Mouse (Mus musculus) midbrain, embryonic 15.5 days (tissue): ENCODE data around the gene Pnpo. TPM values are rescaled to one million over a fixed set of nuclear protein-coding genes. Genes with fewer than 3 reads are reported as not detected.

Experiments
- ATAC-seq: fragments of 200-750 bp; cut with Nextera tagmentation; replicated peaks from 2 replicates; pipeline ENCODE4 v1.8.0; 2017; ENCODE audit warnings: moderate TSS enrichment
- H3K27ac ChIP-seq: fragments of 300-500 bp; sonication (generic); 2 replicates; pipeline ENCODE4 v1.5.1; 2015; ENCODE audit warnings: mild to moderate bottlenecking, inconsistent platforms
- H3K27me3 ChIP-seq: fragments of 300-500 bp; sonication (generic); replicated peaks from 2 replicates; pipeline ENCODE4 v1.6.1; 2015; ENCODE audit warnings: inconsistent platforms
- H3K36me3 ChIP-seq: fragments of 300-500 bp; sonication (generic); replicated peaks from 2 replicates; pipeline ENCODE4 v1.6.1; 2015; ENCODE audit warnings: inconsistent platforms
- H3K4me1 ChIP-seq: fragments of 300-500 bp; sonication (generic); 2 replicates; pipeline ENCODE4 v1.6.1; 2015; ENCODE audit warnings: inconsistent platforms
- H3K4me2 ChIP-seq: fragments of 300-500 bp; sonication (generic); 2 replicates; pipeline ENCODE4 v1.6.1; 2015; ENCODE audit warnings: inconsistent platforms, mild to moderate bottlenecking, moderate library complexity
- H3K4me3 ChIP-seq: fragments of 300-500 bp; sonication (generic); 2 replicates; pipeline ENCODE4 v1.5.1; 2015; ENCODE audit warnings: mild to moderate bottlenecking, inconsistent platforms
- H3K9ac ChIP-seq: fragments of 300-500 bp; sonication (generic); 2 replicates; pipeline ENCODE4 v1.6.1; 2015; ENCODE audit warnings: mild to moderate bottlenecking, inconsistent platforms
- H3K9me3 ChIP-seq: fragments of 300-500 bp; sonication (generic); 2 replicates; pipeline ENCODE4 v1.6.1; 2016; ENCODE audit warnings: inconsistent platforms
- WGBS: fragments of 180-500 bp; shearing (Covaris S2); methylation state at CpG from one replicate; pipeline ENCODE4 v1.1.7; 2015; ENCODE audit warnings: mixed read lengths; 5-methylcytosine and 5-hydroxymethylcytosine counted together
- polyA plus RNA-seq: library from polyadenylated mRNA; unstranded; fragments of >200 nt; fragmentation: Nextera tagmentation; extraction: Ambion mirVana; gene quantifications from 2 replicates; pipeline ENCODE4 v1.2.1, GENCODE M21; 2015

The Pnpo gene
- polyA plus RNA-seq, 1 experiment from 2014 or later, result 28.7 TPM

DNA sequence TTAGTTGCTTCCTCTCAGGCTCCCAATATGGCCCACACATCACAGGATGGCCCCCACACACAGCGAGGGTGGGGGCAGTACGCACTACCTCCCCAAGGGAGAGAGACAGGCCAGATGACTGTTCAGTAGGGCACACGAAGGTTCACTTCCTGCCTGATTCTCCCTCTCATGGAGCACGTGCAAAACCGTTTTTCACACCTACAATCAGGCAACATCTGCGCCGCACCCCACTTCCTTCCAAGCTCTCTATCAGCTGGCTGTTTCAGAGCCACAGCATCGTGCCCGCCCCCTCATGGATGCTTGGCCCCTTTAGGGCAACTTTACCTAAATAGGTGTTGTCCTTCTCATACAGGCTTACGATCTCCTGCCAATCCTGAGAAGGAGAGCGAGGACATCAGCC, 31.1 kb downstream of the Pnpo start:
- Histone ChIP-seq H3K9ac (no peak overlapping the region), H3K27ac (no peak overlapping the region), H3K4me3 (no peak overlapping the region), H3K4me2 (no peak overlapping the region), H3K36me3 (no peaks in the 10 kb centered on the region), H3K4me1 (peaks cover 19% of the 10 kb centered on the region), H3K9me3 (no peaks in the 10 kb centered on the region), H3K27me3 (no peaks in the 10 kb centered on the region)
- 91% methylated on average over 11 of the region's 11 CpGs for WGBS
- no peak for ATAC-seq

GRCm38 (mm10) chr11:96910003-96910402, 33.8 kb downstream of the Pnpo start:
- Histone ChIP-seq H3K9ac (no peak overlapping the region), H3K27ac (no peak overlapping the region), H3K4me2 (no peak overlapping the region), H3K9me3 (no peaks in the 10 kb centered on the region), H3K36me3 (no peaks in the 10 kb centered on the region), H3K4me1 (peaks cover 25% of the 10 kb centered on the region), H3K4me3 (no peak overlapping the region), H3K27me3 (no peaks in the 10 kb centered on the region)
- ATAC-seq, result peak; percentile 66
- WGBS, result 22% methylated on average over 7 of the region's 7 CpGs

DNA sequence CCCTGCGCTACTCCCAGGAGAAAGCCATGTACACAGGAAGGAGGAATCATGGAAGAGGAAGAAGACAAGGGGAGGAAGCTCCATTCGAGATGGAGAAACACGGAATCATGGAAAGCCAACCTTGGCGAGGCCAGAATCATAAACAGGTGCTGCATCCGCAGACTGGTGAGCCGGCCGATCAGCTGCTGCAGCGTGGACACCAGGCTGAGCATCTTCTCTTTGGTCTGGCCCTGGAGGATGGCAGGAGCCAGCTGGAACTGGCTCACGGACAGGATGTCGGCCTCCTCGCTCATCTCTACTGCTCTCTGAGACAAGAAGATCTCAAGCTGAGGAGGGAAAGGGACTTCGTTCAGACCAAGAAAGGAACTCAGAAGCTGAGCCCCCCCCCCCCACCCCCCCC, 35.2 kb downstream of the Pnpo start:
- Histone ChIP-seq H3K4me1 (peaks cover 23% of the 10 kb centered on the region), H3K9ac (no peak overlapping the region), H3K9me3 (no peaks in the 10 kb centered on the region), H3K36me3 (no peaks in the 10 kb centered on the region), H3K27ac (no peak overlapping the region), H3K27me3 (no peaks in the 10 kb centered on the region), H3K4me2 (no peak overlapping the region), H3K4me3 (no peak overlapping the region)
- 87% methylated on average over 12 of the region's 12 CpGs for WGBS
- ATAC-seq, result no peak

DNA sequence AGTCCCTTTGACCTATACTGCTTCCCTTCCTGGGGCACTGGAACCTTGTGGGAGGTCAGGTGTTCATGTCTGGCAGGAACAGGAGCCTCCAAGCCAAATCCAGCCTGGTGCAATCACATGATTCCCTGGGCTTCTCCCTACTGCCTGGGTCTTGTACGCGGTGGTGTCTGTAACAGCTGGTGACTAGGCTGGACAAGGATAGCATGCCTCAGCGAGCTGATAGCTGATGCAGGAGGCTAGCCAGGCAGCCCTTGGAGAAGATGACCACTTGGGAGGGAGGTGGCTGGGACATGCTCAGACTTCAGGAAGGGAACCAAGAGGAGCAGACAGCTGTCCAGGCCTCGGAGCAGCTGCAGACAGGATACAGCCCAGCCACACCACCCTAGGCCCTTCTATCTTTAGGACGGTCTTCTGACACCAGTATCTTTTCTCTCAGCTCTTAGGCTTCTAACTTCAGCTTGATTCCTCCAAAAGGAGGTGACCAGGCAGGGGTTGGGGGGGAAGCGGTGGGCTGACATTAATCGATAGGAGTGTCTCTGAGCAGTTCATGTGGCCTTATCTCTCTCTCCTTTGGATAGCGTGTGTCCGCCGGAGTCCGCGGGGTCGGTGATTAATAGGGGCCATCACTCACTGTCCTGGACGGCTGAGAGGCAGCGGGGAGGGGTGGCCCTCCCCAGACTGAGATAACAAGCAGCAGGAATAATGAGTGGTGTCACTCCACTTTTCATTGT, 37.2 kb downstream of the Pnpo start:
- Histone ChIP-seq H3K4me3 (no peak overlapping the region), H3K4me1 (peaks cover 43% of the 10 kb centered on the region), H3K4me2 (no peak overlapping the region), H3K36me3 (no peaks in the 10 kb centered on the region), H3K27me3 (no peaks in the 10 kb centered on the region), H3K9ac (no peak overlapping the region), H3K27ac (0 out of 2 replicates have a peak overlapping the region, but pooled peaks have one; percentile 4), H3K9me3 (no peaks in the 10 kb centered on the region)
- WGBS, result 45% methylated on average over 15 of the region's 15 CpGs
- ATAC-seq, result no peak

DNA sequence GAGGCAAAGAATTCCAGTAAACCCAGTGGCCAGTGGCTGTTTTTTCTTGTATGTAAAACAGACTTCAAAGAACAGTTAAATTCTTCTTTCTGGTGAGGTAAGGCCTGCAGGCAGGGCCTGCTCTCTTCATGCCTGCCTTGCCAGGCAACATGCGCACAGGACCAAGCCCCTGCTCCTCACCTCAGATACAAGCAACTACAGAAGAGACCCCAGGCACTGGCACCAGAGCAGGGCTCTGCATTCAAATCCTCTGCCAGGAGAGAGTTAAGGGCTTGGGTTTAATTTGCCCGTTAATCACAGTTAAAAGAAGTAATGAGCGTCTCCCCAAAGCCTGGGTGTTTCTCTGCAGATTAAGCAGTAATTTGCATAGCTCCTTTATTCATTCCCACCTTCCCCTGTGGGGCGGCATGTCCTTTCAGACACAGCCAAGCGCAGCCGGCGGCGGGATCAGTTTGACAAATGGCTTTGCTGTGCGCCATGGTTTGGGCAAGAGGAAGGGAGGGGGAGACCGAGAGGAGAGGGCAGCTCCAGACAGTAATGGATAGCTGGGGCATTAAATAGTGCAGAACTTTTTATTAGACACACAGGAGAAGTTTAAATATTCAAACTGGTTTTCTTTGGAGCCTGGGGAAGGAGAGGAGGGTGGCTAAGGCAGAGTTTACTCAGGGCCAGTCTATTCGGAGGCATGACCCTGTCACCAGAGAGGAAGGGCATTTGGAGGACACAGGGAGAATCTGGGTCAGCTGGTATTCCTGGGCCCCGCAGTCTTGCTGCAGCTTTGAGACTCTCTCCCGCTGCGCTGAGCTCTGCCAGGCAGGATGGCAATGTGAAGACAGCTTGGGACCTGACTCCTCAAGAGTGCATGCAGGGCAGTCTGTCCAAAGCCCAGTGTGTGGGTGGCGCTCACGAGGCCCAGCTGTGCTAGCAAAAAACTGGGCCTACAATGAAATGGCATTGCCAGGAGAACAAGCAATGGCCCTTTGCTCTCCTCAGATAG, 40.8 kb downstream of the Pnpo start:
- peak; percentile 68 for ATAC-seq
- Histone ChIP-seq H3K27me3 (no peaks in the 10 kb centered on the region), H3K4me3 (no peak overlapping the region), H3K4me1 (peaks cover 66% of the 10 kb centered on the region), H3K4me2 (no peak overlapping the region), H3K9ac (no peak overlapping the region), H3K9me3 (no peaks in the 10 kb centered on the region), H3K27ac (peak overlapping the region; percentile 72), H3K36me3 (no peaks in the 10 kb centered on the region)
- 10% methylated on average over 16 of the region's 16 CpGs for WGBS

DNA sequence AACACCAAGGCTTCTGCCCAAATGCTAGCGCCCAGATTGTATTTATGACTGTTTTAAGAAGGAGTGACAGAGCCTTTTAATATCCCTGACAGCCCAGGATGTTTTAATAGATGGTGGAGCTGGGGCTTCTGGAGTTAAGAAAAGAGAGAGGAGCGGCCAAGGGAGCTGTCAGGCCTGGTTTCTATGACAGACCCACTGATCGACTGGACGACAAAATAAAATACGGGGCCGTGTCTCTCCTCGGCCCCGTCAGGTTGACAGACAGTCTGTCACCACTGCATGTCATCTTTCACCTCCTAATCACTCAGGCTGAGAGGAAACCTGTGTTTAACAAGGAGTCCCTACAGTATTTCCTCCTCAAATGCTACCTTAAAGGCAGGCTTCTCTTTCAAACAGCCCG, 42.5 kb downstream of the Pnpo start:
- ATAC-seq, result no peak
- no peaks in the 10 kb centered on the region for H3K36me3 ChIP-seq
- no peak overlapping the region for H3K4me3 ChIP-seq
- peaks cover 58% of the 10 kb centered on the region for H3K4me1 ChIP-seq
- H3K4me2 ChIP-seq, result no peak overlapping the region
- no peaks in the 10 kb centered on the region for H3K9me3 ChIP-seq
- no peak overlapping the region for H3K9ac ChIP-seq
- no peaks in the 10 kb centered on the region for H3K27me3 ChIP-seq
- 0 out of 2 replicates have a peak overlapping the region, but pooled peaks have one; percentile 26 for H3K27ac ChIP-seq
- 28% methylated on average over 9 of the region's 9 CpGs for WGBS

DNA sequence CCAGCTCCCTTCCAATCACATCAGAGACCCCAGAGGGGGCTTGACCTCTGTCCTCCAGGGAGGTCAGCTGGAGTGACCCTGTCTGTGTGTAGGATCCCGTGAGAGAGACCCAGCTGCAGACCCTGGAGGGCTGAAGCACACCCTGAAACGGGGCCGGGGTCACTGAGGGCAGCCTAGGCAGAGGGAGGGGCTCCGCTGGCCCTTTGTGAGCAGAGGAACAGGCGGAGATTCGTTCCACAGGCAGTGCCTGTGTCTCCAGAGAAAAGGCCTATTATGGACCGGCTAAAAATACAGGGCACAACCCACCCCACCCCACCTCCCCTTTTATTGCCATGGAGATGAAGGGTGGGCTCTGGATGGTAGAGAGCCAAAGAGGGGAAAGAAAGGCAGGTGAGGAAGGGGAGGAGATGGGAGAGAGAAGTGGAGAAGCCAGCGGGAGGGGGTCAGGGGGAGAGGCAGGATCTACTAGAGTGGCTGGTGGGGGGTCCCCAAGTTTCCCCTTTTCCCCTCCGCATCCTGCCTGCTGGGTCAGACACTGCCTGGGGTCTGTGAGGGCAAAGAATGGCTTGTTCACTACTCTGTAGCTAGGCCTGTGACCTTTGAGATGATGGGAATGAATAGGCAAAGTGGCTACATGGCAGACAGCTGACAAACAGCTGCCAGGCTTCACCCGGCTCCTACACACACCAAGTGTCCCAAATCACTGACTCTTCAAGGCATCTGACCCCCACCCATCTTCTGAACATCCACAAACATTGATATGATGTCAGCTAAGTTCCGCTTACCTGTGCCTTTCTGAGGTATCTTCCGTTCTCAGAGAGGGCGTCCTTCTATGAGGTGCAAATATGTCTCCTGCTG, 44.1 kb downstream of the Pnpo start:
- Histone ChIP-seq H3K27me3 (no peaks in the 10 kb centered on the region), H3K27ac (peak overlapping the region; percentile 64), H3K4me1 (peaks cover 55% of the 10 kb centered on the region), H3K9ac (no peak overlapping the region), H3K4me3 (no peak overlapping the region), H3K36me3 (no peaks in the 10 kb centered on the region), H3K4me2 (peak overlapping the region; percentile 6; the same call in 1 of the 2 replicates), H3K9me3 (no peaks in the 10 kb centered on the region)
- WGBS, result 23% methylated on average over 13 of the region's 13 CpGs
- ATAC-seq, result peak; percentile 38

GRCm38 (mm10) chr11:96895886-96896285, 47.9 kb downstream of the Pnpo start:
- H3K4me3 ChIP-seq, result no peak overlapping the region
- no peak overlapping the region for H3K27ac ChIP-seq
- WGBS, result 91% methylated on average over 4 of the region's 4 CpGs
- ATAC-seq, result no peak
- H3K27me3 ChIP-seq, result no peaks in the 10 kb centered on the region
- H3K4me1 ChIP-seq, result peaks cover 35% of the 10 kb centered on the region
- no peak overlapping the region for H3K9ac ChIP-seq
- no peaks in the 10 kb centered on the region for H3K9me3 ChIP-seq
- H3K4me2 ChIP-seq, result no peak overlapping the region
- no peaks in the 10 kb centered on the region for H3K36me3 ChIP-seq

GRCm38 (mm10) chr11:96893203-96893842, 50.5 kb downstream of the Pnpo start:
- Histone ChIP-seq H3K9me3 (no peaks in the 10 kb centered on the region), H3K27me3 (no peaks in the 10 kb centered on the region), H3K27ac (peak overlapping the region; percentile 36), H3K4me2 (no peak overlapping the region), H3K36me3 (no peaks in the 10 kb centered on the region), H3K4me1 (peaks cover 15% of the 10 kb centered on the region), H3K9ac (no peak overlapping the region; the same call in 1 of the 2 replicates), H3K4me3 (no peak overlapping the region)
- 0 out of 2 replicates have a peak, but pooled peaks have one; percentile 42 for ATAC-seq
- 35% methylated on average over 11 of the region's 11 CpGs for WGBS

DNA sequence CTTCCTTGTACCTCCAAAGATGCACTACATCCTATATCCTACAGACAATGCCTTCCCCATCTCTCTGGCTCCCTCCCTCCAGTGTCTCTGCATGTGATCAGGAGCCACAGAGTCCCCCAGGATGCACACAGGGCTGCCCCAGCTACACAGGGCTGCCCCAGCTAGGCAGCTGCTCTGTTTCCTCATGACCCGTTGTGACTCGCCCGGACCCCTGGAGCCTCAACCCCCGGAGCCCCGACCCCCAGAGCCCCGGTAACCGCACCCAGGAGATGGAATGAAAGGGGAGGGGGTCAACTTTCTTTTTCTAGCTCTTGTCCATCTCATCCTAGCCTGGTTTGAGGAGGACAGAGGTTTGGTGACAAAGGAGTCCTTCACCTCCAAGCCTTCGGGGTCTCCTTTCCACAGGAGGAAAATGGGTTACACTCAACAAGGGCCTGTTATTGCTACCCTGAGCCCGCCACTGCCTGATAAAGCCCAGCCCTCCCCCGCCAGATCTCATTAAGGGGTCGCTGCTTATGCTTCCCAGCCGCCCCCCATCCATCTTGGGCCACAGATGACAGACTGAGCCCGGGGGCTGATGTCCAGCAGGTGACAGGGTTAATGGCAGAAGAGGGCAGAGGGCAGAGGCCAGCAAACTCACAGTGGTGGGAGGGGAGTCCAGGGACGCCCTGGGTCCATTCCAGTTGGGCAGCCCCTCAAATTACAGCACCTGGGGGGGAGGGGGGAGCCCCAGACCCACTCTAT, 51.8 kb downstream of the Pnpo start:
- no peaks in the 10 kb centered on the region for H3K9me3 ChIP-seq
- no peaks in the 10 kb centered on the region for H3K27me3 ChIP-seq
- ATAC-seq, result no peak
- H3K27ac ChIP-seq, result no peak overlapping the region
- no peak overlapping the region for H3K4me2 ChIP-seq
- WGBS, result 53% methylated on average over 14 of the region's 14 CpGs
- H3K4me3 ChIP-seq, result no peak overlapping the region
- peaks cover 9% of the 10 kb centered on the region; the same call in 1 of the 2 replicates for H3K4me1 ChIP-seq
- no peak overlapping the region for H3K9ac ChIP-seq
- H3K36me3 ChIP-seq, result no peaks in the 10 kb centered on the region
